Mouse (Mus musculus) neural tube, embryonic 14.5 days (tissue): ENCODE data around the gene Tuba1b. TPM values are rescaled to one million over a fixed set of nuclear protein-coding genes. Genes with fewer than 3 reads are reported as not detected.

Experiments
- ATAC-seq: fragments of 200-750 bp; cut with Nextera tagmentation; 2 replicates; pipeline ENCODE4 v1.8.0; 2017; ENCODE audit warnings: low read depth, mild to moderate bottlenecking, moderate TSS enrichment, moderate library complexity
- H3K27ac ChIP-seq: fragments of 300-500 bp; sonication (generic); 2 replicates; pipeline ENCODE4 v1.5.1; 2014; ENCODE audit warnings: low read depth, mild to moderate bottlenecking, control low read depth, low read length, moderate library complexity, mixed read lengths
- H3K27me3 ChIP-seq: fragments of 300-500 bp; sonication (generic); 2 replicates; pipeline ENCODE4 v1.6.1; 2014; ENCODE audit warnings: low read length; ENCODE audit not compliant: control insufficient read depth, insufficient read depth
- H3K36me3 ChIP-seq: fragments of 300-500 bp; sonication (generic); 2 replicates; pipeline ENCODE4 v1.6.1; 2014; ENCODE audit warnings: low read length, mixed read lengths; ENCODE audit not compliant: control insufficient read depth, insufficient read depth
- H3K4me1 ChIP-seq: fragments of 300-500 bp; sonication (generic); 2 replicates; pipeline ENCODE4 v1.6.1; 2014; ENCODE audit warnings: low read length; ENCODE audit not compliant: control insufficient read depth, insufficient read depth
- H3K4me2 ChIP-seq: fragments of 300-500 bp; sonication (generic); 2 replicates; pipeline ENCODE4 v1.6.1; 2014; ENCODE audit warnings: mild to moderate bottlenecking, low read depth, low read length, control low read depth
- H3K4me3 ChIP-seq: fragments of 300-500 bp; sonication (generic); 2 replicates; pipeline ENCODE4 v1.5.1; 2014; ENCODE audit warnings: low read depth, low read length, control low read depth, mixed read lengths
- H3K9ac ChIP-seq: fragments of 300-500 bp; sonication (generic); replicated peaks from 2 replicates; pipeline ENCODE4 v1.6.1; 2014; ENCODE audit warnings: low read depth, mild to moderate bottlenecking, control low read depth, low read length, mixed read lengths
- H3K9me3 ChIP-seq: fragments of 300-500 bp; sonication (generic); 2 replicates; pipeline ENCODE4 v1.6.1; 2016; ENCODE audit warnings: low read length; ENCODE audit not compliant: control insufficient read depth
- WGBS: fragments of 180-500 bp; shearing (Covaris S2); extraction: QIAGEN DNeasy Blood & Tissue Kit; methylation state at CpG from one replicate; pipeline ENCODE4 v1.1.7; 2014; 5-methylcytosine and 5-hydroxymethylcytosine counted together
- polyA plus RNA-seq: library from polyadenylated mRNA; unstranded; fragments of >200 nt; fragmentation: Nextera tagmentation; extraction: Ambion mirVana; gene quantifications from 2 replicates; pipeline ENCODE4 v1.2.1, GENCODE M21; 2014

The Tuba1b gene
- polyA plus RNA-seq, 1 experiment from 2014 or later: 1,301 TPM

GRCm38 (mm10) chr15:98897928-98898800 lies 36.2 kb downstream of the Tuba1b start, which contains the start of gene Dhh:
Dhh (minus strand) TSS chr15:98898540.
- no peaks in the 10 kb centered on the region for H3K9me3 ChIP-seq
- peaks cover 2% of the 10 kb centered on the region; the same call in 1 of the 2 replicates for H3K36me3 ChIP-seq
- no peak for ATAC-seq
- H3K4me3 ChIP-seq: peak within 1 kb of the TSS; percentile 12
- H3K4me2 ChIP-seq: peak within 1 kb of the TSS; percentile 22; the same call in 1 of the 2 replicates
- H3K27ac ChIP-seq: no peak within 1 kb of the TSS
- no peak within 1 kb of the TSS for H3K9ac ChIP-seq
- WGBS: under 1% methylated on average over 41 of the region's 41 CpGs
- H3K4me1 ChIP-seq: peaks cover 14% of the 10 kb centered on the region
- peaks cover 53% of the 10 kb centered on the region for H3K27me3 ChIP-seq

DNA sequence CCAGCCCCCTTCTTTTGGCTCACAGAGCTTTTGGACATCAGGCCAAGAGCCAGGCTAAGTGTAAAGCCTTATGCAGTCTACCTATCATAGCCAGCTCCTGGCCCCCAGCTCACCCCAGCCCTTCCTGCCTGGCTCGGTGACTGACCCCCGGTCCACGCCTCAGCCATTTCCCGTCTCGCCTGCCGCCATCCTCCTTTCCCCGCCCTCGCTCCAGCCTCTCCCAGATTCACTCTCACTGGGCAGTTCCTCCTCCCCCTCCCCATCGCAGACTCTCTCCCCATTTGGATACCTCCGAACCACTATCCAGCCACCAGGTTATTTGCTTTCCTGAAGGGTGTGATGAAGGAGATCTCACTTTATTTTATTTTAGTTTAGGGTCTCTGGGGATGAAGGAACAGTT lies 36.9 kb downstream of the Tuba1b start:
- peaks cover 59% of the 10 kb centered on the region for H3K27me3 ChIP-seq
- no peak overlapping the region for H3K27ac ChIP-seq
- 5% methylated on average over 10 of the region's 10 CpGs for WGBS
- no peaks in the 10 kb centered on the region for H3K36me3 ChIP-seq
- H3K4me2 ChIP-seq: no peak overlapping the region
- no peak overlapping the region for H3K9ac ChIP-seq
- peak overlapping the region; percentile 12 for H3K4me3 ChIP-seq
- H3K9me3 ChIP-seq: no peaks in the 10 kb centered on the region
- H3K4me1 ChIP-seq: peaks cover 14% of the 10 kb centered on the region
- no peak for ATAC-seq

DNA sequence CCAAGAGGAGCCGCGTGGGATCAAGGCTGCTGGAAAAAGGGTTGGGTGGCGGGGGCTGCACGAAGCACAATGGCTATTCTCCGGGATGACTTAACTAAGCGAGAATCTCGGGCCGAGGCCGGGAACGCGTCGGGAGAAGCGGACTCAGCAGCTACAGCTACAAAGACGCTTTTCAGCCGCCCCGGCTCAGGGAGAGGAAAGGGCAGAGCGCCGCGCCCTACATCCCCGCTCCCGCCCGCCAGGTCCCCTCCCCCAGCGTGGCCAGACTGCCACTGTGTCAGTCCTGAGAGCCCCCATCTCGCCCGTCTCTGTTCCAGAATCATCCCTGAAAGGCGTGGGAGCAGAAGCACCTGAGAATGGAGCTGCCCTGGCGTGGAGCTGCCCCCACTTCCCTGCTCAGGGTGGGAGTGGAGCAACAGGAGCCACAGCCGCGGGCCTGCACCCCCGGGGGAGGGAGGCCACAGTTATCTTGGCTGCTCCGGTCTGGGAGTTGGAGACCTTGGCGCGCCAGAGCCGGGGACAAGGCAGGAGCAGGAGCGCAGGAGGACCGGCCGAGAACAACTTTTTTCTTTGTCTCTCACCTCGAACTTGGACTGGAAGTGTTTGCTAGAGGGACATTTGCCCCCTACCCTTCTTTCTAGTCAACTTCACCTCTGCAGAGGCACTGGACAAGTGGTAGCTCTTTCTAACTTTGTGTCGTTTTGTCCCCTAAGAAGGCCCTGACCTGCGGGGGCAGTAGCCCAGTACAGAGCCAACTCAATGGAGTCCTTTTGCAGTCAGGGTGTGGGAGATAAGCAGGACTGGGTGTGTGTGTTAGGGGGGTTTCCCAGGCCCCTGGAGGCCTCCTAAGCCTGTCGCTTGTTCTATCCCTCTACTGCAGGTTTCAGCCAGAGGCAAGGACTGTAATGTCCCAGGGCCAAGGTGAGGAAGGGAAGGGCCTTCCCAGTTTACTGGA lies 38.5 kb downstream of the Tuba1b start:
- ATAC-seq: no peak
- Histone ChIP-seq H3K36me3 (no peaks in the 10 kb centered on the region), H3K9ac (no peak overlapping the region; the same call in 1 of the 2 replicates), H3K4me1 (peaks cover 14% of the 10 kb centered on the region), H3K9me3 (no peaks in the 10 kb centered on the region), H3K27ac (no peak overlapping the region; the same call in 1 of the 2 replicates), H3K27me3 (peaks cover 64% of the 10 kb centered on the region), H3K4me2 (peak overlapping the region; percentile 31), H3K4me3 (peak overlapping the region; percentile 8; the same call in 1 of the 2 replicates)
- 1% methylated on average over 38 of the region's 41 CpGs for WGBS

GRCm38 (mm10) chr15:98894746-98895634 lies 39.4 kb downstream of the Tuba1b start:
- ATAC-seq: no peak
- no peaks in the 10 kb centered on the region for H3K36me3 ChIP-seq
- no peaks in the 10 kb centered on the region for H3K9me3 ChIP-seq
- 2% methylated on average over 38 of the region's 38 CpGs for WGBS
- peak overlapping the region; percentile 41 for H3K4me3 ChIP-seq
- no peak overlapping the region for H3K27ac ChIP-seq
- H3K4me2 ChIP-seq: peak overlapping the region; percentile 92
- H3K27me3 ChIP-seq: peaks cover 57% of the 10 kb centered on the region
- H3K4me1 ChIP-seq: peaks cover 14% of the 10 kb centered on the region
- H3K9ac ChIP-seq: no peak overlapping the region

- H3K4me1 ChIP-seq: peaks cover 14% of the 10 kb centered on the region
- peak within 1 kb of the TSS; percentile 44 for H3K9ac ChIP-seq
- peak within 1 kb of the TSS; percentile 41 for H3K4me3 ChIP-seq
- peaks cover 54% of the 10 kb centered on the region for H3K27me3 ChIP-seq
- no peaks in the 10 kb centered on the region for H3K36me3 ChIP-seq
- WGBS: under 1% methylated on average over 67 of the region's 77 CpGs
- no peaks in the 10 kb centered on the region for H3K9me3 ChIP-seq
- peak within 1 kb of the TSS; percentile 92 for H3K4me2 ChIP-seq
- ATAC-seq: no peak
- no peak within 1 kb of the TSS for H3K27ac ChIP-seq
Measured at GRCm38 (mm10) chr15:98893940-98894745, 40.2 kb downstream of the Tuba1b start, which contains the start of gene Rhebl1. Rhebl1 (minus strand) TSS chr15:98894540.

DNA sequence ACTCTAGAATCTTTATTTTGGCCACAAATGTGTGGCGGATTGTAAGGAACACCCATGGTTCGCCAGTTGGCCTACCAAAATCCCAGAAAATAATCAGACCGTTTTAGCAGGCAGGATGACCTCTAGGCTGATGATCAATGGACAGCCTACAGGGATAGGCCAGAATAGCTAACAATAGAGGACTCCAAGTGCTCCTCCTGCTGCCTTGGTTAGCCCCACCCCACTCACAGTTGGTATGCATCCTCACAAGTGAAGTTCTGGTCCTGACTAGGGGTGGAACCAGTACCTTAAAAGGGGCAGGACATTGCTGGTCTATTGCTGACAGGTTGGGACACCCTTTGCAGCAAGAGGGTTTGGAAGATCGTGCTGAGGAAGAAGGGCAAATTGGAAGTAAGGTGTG lies 41.3 kb downstream of the Tuba1b start:
- no peak overlapping the region for H3K4me2 ChIP-seq
- H3K27me3 ChIP-seq: peaks cover 48% of the 10 kb centered on the region
- no peak for ATAC-seq
- no peaks in the 10 kb centered on the region for H3K36me3 ChIP-seq
- H3K4me3 ChIP-seq: no peak overlapping the region
- H3K4me1 ChIP-seq: peaks cover 14% of the 10 kb centered on the region
- H3K9ac ChIP-seq: no peak overlapping the region
- H3K9me3 ChIP-seq: no peaks in the 10 kb centered on the region
- H3K27ac ChIP-seq: no peak overlapping the region
- 39% methylated on average over 4 of the region's 4 CpGs for WGBS

DNA sequence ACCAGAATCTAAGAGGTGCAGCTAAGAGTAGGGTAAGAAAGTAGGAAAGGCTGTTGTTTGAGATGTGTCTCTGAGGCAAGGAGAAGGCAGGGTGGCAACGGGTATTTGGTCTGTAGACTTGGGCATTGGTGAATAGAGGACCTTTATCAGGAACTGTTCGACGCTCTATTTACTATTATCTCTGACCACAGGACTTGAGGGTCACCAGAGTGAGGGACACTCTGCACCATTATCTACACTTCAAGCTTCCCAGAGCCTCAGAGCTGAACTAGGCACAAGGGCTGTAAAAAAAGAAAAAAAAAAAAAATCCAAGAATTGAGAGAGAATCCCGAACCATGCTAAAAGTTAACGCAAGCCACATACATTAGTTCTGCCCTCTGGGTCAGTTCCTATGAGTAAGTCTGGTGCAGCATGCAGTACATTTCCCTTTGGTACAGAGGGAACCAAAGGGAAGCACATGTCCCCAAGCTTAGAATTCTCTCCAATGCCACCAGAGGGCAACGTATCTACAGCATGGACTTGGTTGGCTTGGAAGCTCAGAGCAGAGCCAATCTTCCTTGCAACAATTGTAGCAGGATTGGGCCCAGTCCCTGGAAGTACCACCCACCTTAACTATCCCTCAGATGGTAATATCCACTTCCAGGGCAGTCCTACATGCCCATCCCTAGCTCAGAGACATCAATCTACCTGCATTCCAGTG lies 42.3 kb downstream of the Tuba1b start:
- H3K27ac ChIP-seq: no peak overlapping the region
- ATAC-seq: peak; percentile 72; the same call in 1 of the 2 replicates
- 44% methylated on average over 6 of the region's 6 CpGs for WGBS
- H3K9me3 ChIP-seq: no peaks in the 10 kb centered on the region
- H3K4me1 ChIP-seq: peaks cover 14% of the 10 kb centered on the region
- no peaks in the 10 kb centered on the region for H3K36me3 ChIP-seq
- no peak overlapping the region for H3K9ac ChIP-seq
- H3K27me3 ChIP-seq: peaks cover 44% of the 10 kb centered on the region
- no peak overlapping the region for H3K4me2 ChIP-seq
- no peak overlapping the region for H3K4me3 ChIP-seq
